Mouse (Mus musculus) erythroblast, embryonic 14.5 days (primary cell): Measurements from ENCODE around the gene A330070K13Rik.

ENCODE experiments used
- GATA1 ChIP-seq: IDR thresholded peaks from 2 replicates; pipeline ENCODE4 v1.6.1; 2012; ENCODE audit warnings: low read length, inconsistent platforms, mixed read lengths
- TAL1 ChIP-seq: IDR thresholded peaks from 3 replicates; pipeline ENCODE4 v1.6.1; 2012; ENCODE audit warnings: low read length, inconsistent platforms, mixed read lengths

DNA sequence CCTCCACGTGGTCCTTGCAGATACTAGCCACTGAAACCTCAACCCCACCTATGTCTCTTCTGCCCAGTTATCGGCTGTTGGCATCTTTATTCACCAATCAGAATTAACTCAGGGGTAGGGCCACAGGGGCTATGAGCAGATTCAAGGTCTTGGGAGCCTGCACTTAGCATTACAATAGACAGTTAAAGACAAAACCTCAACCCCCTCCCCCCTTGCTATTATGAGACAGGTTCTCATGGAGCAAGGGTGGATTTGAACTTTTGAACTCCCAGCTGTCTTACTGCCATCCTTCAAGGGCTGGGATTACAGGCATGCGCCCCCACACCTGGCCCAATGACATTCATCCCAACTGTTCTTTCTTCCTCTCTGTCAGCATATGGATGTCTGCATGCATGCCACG is 21.3 kb downstream of the A330070K13Rik start:
- TF ChIP-seq GATA1 (no peak), TAL1 (no peak)
